Mouse (Mus musculus): Measurements from ENCODE around the gene Olfr1419.
"Not testable (repeated sequence)": the region's sequence is repeated elsewhere in the genome, so short reads cannot be mapped to it uniquely, and the experiment has no call there.

The Olfr1419 gene

GRCm38 (mm10) chr19:11875006-11875405 is at the start of gene Olfr1419:
Olfr1419 (minus strand) TSS chr19:11875106.
- no peak for DNase-seq

DNA sequence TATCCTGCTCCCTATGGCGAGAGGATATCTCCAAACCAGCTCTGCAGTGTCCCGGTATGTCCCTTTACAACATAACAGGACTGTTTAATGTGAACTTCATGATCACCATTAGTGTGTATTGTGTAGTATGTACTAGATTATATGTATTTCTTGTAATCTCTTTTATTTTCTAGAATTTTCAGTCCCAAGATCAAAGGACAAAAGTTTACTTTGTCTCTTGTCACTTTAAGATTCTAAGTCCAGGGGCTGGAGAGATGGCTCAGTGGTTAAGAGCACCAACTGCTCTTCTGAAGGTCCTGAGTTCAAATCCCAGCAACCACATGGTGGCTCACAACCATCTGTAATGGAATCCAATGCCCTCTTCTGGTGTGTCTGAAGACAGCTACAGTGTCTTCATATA is 47.6 kb upstream of the Olfr1419 start:
- not testable (repeated sequence) for DNase-seq

DNA sequence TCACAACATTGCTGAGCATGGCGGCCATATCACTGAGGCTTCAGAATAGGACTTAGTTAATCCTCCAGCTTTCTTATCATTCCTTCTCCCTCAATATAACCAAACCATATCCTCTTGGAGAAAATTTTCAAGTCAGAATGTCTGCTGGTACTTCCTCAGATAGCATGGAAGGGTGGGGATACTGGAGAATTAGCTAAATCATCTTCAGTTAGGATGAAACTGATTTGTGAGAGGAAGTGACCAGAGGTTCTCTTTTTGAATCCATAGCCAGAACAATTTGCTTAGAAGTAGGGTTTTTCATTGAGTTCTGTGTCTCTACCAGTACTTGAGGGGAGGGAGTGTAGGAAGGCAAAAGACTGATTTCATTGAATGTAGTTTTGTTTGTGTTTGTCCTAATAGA is 47.2 kb upstream of the Olfr1419 start:
- DNase-seq = no peak

DNA sequence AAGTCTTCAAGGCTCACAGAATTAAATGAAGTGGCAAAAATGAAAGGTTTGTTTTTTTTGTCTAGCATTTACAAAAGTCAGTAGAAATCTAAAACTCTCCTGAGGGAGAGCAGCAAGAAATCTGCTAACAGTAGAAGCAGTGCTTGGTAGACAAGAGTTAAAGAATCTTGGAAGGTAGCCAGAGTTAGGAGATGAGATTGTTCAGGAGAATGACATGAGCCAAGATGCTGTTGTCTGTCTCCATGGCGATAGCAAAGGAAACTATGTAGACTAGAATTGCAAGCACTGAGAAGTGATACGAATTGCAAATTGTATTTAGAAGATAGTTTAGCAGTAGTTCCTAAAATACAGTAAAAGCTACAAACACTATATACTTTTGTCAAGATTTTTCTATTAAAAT is 40.9 kb upstream of the Olfr1419 start:
- peak; percentile 70 for DNase-seq

- peak; percentile 63 for DNase-seq
Measured at GRCm38 (mm10) chr19:11912533-11913121, 37.7 kb upstream of the Olfr1419 start.

DNA sequence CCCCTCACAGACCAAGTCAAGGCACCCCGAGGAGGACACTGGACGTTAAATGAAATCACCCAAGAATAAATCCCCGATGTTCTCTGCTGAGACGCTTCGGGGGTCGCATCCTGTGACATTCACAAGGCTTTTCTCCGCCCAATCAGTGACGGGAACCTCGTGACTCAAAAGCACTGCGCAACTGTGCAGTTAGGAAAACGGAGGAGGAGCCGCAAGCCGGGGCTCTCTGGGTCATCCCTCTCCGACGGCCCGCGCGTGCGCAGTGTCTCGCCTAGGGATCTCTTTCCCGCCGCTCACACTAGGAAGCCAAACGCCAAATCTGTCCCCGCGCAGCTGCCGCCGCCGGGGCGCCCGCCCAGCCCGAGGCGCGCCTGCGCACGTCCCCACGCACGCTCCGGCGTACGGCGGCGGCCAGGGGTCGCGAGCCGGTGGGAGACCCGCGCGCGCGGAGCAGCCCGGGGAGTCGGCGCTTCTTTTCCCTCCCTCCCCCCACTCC is 37.2 kb upstream of the Olfr1419 start, which contains the start of gene Patl1:
Gene Patl1 (plus strand): TSS at position 363 of the 496 bp plus-strand sequence.
- DNase-seq = peak; percentile 98

DNA sequence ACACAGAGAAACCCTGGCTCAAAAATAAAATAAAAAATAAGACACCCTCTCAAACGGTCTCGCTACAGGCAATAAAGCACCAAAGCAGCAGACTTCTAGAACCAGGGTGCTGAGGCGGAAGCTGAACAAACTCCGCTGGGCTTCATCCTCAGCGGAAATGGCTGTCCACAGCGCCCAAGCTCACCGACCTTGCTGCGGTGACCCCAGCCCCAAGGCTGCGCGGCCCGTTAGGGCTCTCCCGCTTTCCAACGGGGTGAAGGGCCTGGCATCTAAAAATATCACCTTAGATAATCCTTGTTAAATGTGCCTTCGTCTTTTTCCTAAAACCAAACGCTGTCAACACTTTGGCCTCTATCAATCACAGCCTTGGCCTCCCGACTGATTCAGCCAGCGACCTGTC is 36.7 kb upstream of the Olfr1419 start:
- no peak for DNase-seq

DNA sequence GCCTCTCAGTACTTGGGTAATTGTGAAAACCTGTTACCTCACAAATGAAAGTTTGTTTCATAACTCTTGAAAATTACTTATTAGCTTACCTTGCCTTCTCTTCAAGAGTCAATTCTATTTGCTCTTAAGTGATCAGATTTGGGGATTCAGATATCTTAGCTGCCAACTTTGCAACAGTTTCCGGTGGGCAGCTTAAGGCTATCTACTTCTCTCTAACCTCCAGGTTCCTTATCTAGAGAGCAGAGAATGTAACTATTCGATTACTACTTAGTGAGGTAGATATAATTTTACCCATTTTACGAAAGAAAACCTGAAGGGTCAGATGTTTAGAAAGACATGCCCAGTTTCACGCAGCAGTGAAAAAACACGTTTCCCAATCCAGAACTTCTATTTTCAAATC is 36.1 kb upstream of the Olfr1419 start:
- DNase-seq = no peak

GRCm38 (mm10) chr19:11886265-11886664 is 11.4 kb upstream of the Olfr1419 start, which contains the start of gene Olfr1420:
Olfr1420 (plus strand) TSS chr19:11886565.
- DNase-seq = no peak

- DNase-seq = not testable (repeated sequence)
Measured at GRCm38 (mm10) chr19:11878404-11878803, 3.5 kb upstream of the Olfr1419 start.

DNA sequence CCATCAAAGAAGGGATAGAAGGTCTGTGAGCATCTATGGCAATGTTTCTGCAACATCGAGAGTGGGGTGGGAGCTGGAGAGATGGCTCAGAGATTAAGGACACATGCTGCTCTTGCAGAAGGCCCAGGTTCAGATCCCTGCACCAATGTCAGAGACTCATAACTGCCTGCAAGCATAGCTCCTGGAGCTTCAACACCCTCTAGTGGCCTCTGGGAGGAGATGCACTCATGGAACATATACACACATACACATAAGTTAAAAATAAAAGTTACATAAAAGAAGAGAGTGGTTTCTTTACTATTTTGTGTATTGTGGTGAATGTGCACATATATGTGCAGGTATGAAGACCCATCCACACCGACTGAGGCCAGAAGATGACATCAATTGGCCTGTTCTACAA is 7.1 kb downstream of the Olfr1419 start:
- no peak for DNase-seq

DNA sequence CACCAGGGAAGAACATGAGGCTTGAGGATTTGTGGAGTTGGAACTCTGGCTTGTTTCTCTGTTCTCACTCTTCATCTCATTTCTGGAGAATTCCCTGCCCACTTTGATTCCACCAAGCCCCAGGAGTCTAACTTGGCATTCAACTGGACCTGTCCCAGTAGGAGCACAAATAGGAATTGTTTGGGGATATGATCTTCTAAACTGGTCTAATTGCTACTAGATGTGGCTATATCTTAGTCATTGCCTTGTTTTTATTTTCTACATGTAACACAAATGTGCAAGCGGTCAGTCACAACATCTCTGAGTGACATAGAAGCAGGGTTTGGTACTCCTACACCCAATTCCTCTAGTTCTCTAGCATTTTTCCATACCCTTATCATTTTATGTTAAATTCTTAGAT is 13.9 kb downstream of the Olfr1419 start, which contains the start of gene Olfr1418:
Gene Olfr1418 (minus strand): TSS at position 101 of the 400 bp plus-strand sequence.
- DNase-seq = no peak

GRCm38 (mm10) chr19:11856506-11856905 is 18.4 kb downstream of the Olfr1419 start:
- DNase-seq = no peak

DNA sequence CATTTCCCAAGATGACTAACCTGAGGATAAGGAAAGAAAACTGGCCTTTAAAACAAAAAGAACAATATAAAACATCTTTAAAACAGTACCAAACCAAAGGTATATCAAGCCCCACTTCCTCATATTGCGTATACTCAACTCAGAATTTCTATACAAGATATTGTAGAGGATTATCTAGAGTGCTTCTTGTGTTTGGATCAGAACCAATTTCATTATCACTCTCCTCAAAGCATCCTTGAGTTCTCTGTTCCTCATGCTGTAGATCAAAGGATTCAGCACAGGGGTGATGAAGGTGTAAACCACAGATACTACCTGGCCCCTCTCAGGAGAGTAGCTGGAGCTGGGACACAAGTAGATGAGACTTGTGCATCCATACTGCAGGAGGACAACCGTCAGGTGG is 20.1 kb downstream of the Olfr1419 start:
- no peak for DNase-seq

DNA sequence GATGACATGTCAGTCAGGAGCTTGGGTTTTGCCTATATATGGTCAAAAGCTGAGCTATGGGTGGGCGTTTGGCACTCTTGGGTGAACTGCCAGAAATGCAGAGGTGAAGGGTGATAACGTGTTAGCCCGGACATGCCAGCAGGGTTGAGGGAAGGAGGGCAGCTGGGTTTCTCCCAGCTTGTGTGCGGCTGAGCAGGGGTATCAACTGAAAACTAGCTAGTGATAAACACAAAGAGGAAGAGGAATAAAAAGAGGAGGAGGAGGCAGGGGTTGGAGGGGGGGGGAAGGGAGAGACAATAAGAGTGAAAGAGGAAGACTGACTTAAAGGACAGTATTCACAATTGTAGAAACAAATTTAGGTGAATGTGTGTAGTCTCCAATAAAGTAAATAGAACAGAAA is 22.3 kb downstream of the Olfr1419 start:
- DNase-seq = no peak

GRCm38 (mm10) chr19:11846333-11846732 is 28.6 kb downstream of the Olfr1419 start:
- no peak for DNase-seq

DNA sequence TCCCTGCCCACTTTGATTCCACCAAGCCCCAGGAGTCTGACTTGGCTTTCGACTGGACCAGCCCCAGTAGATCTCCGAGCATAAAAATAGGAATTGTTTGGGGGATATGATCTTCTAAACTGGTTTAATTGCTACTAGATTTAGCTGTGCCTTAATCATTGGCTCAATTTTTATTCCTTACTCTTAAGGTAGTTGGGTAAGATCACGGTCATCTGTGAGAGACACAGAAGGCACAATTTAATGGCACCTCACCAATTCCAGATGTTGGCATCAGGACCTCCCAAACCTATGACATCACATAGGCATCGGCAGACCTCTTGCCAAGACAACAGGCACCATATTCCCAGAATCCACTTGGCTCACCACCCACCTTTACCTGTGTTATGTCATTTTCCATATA is 35.8 kb downstream of the Olfr1419 start, which contains the start of gene Olfr1417:
Gene Olfr1417 (minus strand): TSS at position 101 of the 400 bp plus-strand sequence.
- DNase-seq = no peak

GRCm38 (mm10) chr19:11823346-11824065 is 51.4 kb downstream of the Olfr1419 start:
- no peak for DNase-seq

DNA sequence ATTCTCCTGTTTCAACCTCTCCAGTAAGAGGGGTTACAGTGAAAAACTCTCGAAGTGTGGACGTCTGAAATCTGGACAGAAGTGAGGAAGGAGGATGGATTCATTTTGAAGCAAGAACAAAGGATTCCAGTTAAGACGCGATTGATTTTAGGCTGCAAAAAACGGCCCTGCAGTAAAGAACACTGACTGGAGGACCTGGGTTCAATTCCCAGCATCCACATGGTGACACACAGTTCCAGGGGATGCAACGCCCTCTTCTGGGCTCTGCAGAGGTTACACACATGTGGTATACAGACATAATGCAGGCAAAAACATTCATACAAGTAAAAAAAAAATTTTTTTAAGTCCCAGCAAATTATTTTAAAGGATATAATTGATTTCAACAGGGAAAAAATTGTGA is 54.7 kb downstream of the Olfr1419 start:
- peak; percentile 23 for DNase-seq

- peak; percentile 94 for DNase-seq
Measured at GRCm38 (mm10) chr19:11819800-11820199, 55.1 kb downstream of the Olfr1419 start.

GRCm38 (mm10) chr19:11819143-11819700 is 55.7 kb downstream of the Olfr1419 start, which contains the start of gene Stx3:
Stx3 (minus strand) TSS chr19:11819403.
- peak; percentile 18 for DNase-seq

All from lung, postnatal 36 days (tissue).